Mouse (Mus musculus): ENCODE measurements around the gene Slc22a12.

The Slc22a12 gene

GRCm38 (mm10) chr19:6493219-6493618 is 49.6 kb downstream of the Slc22a12 start:
- DNase-seq (ENCODE audit: low spot score in 2 of 2): no peak

- DNase-seq (ENCODE audit: low spot score in 2 of 2): peak in 1 of 2 experiments; percentile 43
Observed at GRCm38 (mm10) chr19:6492124-6492523, 50.7 kb downstream of the Slc22a12 start.

GRCm38 (mm10) chr19:6491538-6491937 is 51.3 kb downstream of the Slc22a12 start:
- no peak for DNase-seq (ENCODE audit: low spot score in 2 of 2)

- DNase-seq (ENCODE audit: low spot score in 2 of 2): peak; percentile 62 to 82
Observed at GRCm38 (mm10) chr19:6489030-6489429, 53.8 kb downstream of the Slc22a12 start.
